Mouse (Mus musculus) spleen, adult 2 months (tissue): ENCODE results near the gene Itih4.

ENCODE experiments used
- CTCF ChIP-seq: fragments of 200-500 bp; IDR thresholded peaks from 2 replicates; pipeline ENCODE4 v1.5.1; 2011; ENCODE audit warnings: mild to moderate bottlenecking, inconsistent platforms; ENCODE audit not compliant: insufficient read depth, insufficient read length, insufficient replicate concordance; ENCODE audit errors: extremely low read depth
- POLR2A ChIP-seq: fragments of 200-500 bp; IDR thresholded peaks from 2 replicates; pipeline ENCODE4 v1.6.1; 2011; ENCODE audit warnings: low read depth, low read length, inconsistent platforms

- TF ChIP-seq CTCF (no peak), POLR2A (no peak)
Observed at GRCm38 (mm10) chr14:30857990-30858389, 28.3 kb upstream of the Itih4 start.
